Mouse (Mus musculus) layer of hippocampus, adult 18-20 months (tissue): ENCODE measurements around the gene Caln1. TPM values are rescaled to one million over a fixed set of nuclear protein-coding genes. Genes with fewer than 3 reads are reported as not detected.
A peak's percentile ranks its signal among the peaks of the same experiment; 100 is the strongest.

Experiments
- DNase-seq, 2 experiments: peaks; one replicate each; pipeline ENCODE4 v3.0.0; 2022; ENCODE audit warnings: low spot score in 2 of 2
- total RNA-seq, 2 experiments: library from RNA; stranded (reverse); gene quantifications; 2 replicates each; pipeline ENCODE4 v1.2.3; 2021

Caln1 gene
- total RNA-seq, 2 experiments from 2014 or later, result 131 to 139 TPM

DNA sequence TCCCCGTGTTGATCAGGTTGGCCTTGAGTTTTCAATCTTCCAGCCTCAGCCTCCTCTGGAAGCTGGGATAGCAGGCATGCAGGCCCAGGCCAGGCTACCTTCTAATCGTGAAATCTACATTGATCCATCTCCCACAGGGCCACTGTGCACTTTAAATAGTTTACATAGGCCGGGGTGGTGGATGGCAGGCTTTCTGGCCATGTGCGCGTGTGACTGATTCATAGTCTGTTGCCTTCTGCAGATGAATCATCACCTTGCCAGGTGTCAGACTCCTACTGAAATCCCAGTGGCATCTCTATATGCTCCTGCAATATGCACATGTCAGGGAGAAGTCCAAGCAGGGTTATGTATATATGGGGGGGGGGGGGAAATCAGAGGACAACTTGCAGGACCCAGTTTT, 428.5 kb downstream of the Caln1 start:
- DNase-seq, result peak in 1 of 2 experiments; percentile 58

DNA sequence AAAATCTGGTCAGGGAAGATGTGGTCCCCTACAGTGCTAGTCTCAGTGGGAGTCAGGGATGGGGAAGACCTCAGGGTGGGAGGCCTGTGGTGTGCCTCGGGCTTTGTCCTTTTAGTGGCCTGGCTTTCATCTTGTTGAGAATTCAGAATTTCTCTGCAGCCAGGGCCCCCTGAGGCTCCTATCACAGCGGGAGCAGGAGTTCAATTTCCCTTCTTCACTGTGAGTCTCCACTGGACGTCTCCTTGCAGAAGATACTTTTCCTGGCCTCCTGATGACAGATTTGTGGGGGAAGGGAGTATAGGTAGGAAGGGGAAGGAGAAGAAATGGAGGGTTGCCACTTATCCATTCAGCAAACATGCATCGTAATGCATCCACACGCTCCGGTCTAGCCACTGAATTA, 441.1 kb downstream of the Caln1 start:
- no peak for DNase-seq

DNA sequence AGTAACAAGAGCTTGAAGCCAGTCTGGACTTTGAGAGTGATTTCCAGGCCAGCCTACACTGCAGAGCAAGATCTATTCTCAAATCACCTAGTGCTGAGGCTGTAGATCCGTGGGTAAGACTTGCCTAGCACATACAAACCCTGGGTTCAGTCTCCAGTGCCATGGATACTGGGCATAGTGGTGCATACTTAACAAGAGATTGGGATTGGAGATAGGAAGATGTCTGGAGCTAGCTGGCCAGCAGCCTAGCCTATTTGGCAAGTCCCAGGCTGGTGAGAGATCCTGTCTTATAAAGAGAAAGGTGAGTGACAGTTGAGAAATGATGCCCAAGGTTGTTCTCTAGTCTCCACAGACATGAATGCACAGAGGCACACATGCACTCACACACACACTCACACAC, 441.6 kb downstream of the Caln1 start:
- DNase-seq, result no peak

GRCm38 (mm10) chr5:130811266-130811665, 442.0 kb downstream of the Caln1 start:
- DNase-seq, result peak in 1 of 2 experiments; percentile 46

DNA sequence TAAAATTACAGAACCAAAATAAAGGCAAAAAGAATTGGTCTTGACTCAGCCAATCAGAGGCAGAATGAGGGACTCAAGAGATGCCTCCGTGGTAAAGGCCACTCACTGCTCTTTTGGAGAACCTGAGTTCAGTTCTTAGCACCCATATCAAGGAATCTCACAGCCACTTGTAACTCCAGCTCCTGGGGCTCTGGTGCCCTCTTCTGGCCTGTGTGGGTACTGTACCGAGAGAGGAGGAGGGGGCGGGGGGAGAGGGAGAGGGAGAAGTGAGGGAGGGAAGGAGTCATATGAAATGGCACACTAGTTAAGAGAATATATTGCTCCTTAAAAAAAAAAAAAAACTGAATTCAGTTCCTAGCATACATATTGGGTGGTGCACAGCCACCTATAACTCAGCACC, 442.7 kb downstream of the Caln1 start:
- DNase-seq, result no peak

GRCm38 (mm10) chr5:130812556-130812955, 443.3 kb downstream of the Caln1 start:
- DNase-seq, result peak in 1 of 2 experiments; percentile 63

- DNase-seq, result peak in 1 of 2 experiments; percentile 31
These were observed 443.8 kb downstream of the Caln1 start for GRCm38 (mm10) chr5:130813089-130813488.

- DNase-seq, result peak in 1 of 2 experiments; percentile 25
These were observed 446.1 kb downstream of the Caln1 start for GRCm38 (mm10) chr5:130815352-130815751.

- DNase-seq, result no peak
These were observed 450.9 kb downstream of the Caln1 start for GRCm38 (mm10) chr5:130820021-130820648.

DNA sequence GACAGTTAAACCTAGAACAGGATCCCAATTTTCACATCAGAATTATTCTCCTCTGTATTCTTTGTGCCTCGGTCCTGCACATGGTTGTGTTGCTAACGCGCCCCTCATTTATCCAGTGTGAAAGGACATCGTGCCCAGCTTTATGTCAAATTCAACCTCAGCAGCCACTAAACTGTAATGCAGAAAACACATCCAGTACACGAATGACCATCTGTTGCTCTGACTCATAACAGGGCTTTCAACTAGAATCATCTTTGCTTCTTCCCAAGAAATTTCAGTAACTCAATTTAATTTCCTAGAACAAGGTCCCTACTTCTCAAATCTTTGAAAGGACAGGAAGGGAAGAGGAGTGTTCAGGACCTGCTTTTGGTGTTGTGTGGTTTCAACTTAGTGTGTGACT, 451.4 kb downstream of the Caln1 start:
- DNase-seq, result no peak

DNA sequence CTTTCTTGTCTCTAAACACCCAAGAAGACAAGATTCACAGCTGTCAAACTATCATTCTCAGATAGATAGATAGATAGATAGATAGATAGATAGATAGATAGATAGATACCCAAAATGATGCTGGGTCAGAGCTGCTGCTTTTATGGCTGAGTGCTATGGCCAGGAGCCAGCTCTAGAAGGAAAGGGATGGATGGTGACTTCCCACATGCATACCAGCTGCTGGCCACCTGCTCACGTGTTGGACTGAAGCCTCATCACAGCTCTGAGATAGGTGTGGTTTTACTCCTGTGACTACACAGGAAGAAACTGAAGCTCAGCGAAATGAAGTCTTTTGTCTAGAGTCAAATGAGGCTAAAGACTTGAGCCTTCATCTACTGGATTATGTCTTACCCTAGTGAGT, 456.5 kb downstream of the Caln1 start:
- DNase-seq, result no peak

DNA sequence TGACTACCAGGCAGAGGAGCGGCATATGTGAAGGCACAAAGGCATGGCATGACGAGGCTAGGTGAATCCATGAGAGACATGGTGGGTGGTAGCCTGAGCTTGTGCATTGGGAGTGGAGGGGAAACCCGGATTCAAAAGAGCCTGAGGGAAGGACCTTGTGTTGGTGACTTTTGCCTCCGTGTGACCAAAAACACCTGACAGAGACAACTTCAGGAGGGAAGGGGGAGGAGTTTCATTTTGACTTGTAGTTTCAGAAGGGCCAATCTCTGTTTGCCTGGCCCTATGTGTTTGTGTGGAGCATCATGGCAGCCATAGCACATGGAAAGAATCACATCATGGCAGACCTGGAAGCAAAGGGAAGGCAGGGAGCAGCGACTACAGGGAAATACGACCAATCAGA, 479.3 kb downstream of the Caln1 start:
- DNase-seq, result no peak

DNA sequence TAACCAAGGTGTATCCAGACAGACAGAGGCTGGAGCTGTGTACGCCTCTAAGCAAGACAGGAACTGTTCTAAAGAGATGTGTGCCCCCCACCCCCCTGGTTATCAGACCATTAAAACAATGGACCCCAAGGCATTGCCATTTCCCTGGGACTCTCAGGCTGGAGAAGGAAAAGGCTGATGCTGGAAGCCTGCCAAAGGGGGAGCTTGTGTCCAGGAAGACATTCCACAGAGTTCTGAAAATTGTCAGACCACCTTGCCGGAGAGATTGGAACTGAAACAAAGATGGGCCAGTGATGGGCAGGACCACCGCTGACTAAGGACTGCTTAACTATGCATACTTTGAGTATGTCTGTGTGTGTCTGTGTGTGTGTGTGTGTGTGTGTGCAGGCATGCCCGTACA, 480.4 kb downstream of the Caln1 start:
- no peak for DNase-seq

DNA sequence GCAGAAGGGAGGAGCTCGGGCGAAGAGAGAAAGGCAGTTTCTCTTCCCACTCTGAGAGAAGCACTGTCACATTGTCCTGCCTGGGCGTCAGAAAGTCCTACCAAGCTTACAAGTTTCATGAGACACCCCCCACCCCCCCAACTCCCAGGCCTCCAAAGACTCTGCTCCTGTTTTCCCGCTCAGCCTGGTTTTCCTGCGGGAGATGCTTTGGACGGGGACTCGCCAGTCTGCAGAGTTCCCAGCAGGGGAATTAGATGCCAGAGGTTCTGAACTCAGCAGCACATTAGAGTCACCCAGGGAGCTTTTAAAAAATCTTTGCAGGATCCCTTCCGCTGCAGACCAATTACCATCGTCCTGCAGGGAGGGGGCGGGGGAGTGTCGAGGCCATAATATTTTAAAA, 482.9 kb downstream of the Caln1 start:
- no peak for DNase-seq

GRCm38 (mm10) chr5:130853371-130853770, 484.1 kb downstream of the Caln1 start:
- DNase-seq, result peak; percentile 84 to 92

DNA sequence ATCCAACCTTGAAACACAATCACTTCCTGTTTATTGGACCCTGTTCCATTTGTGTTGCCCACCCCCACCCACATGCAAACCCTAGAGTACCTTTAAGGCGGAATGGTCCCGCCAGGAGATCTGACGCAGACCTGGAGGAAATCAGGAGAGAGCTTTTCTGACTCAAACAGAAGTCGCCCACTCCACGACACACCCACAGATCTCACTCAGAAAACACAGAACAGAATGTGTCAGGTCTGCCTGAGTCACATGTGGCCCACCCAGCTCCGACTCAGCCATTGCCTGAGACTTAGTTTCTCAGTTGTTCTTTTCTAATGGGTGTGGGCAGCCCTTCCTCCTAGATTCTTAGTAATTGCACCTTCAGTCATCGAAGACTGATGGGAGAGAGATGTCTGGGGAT, 485.2 kb downstream of the Caln1 start:
- peak; percentile 44 to 65 for DNase-seq

- DNase-seq, result peak; percentile 18 to 65
These were observed 488.9 kb downstream of the Caln1 start for GRCm38 (mm10) chr5:130858148-130858547.

GRCm38 (mm10) chr5:130858706-130859105, 489.5 kb downstream of the Caln1 start:
- no peak for DNase-seq

DNA sequence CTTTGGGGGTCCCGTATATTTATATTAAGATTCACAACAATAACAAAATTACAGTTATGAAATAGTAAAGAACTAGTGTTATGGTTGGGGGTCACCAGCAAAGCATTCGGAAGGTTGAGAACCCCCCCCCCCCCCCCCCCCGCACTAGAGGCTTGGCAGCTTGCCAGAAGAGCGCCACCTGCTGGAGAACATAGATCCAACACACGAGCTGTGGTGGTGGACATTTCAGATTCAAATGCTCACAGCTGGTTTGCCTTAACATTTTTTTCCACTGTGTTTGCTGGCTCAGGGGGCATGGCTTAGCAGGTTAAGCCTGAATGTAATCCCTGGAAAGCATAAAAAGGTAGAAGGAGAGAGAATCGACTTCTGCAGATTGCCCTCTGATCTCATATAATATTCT, 490.5 kb downstream of the Caln1 start:
- no peak for DNase-seq

GRCm38 (mm10) chr5:130862302-130862701, 493.0 kb downstream of the Caln1 start:
- peak; percentile 49 to 85 for DNase-seq

DNA sequence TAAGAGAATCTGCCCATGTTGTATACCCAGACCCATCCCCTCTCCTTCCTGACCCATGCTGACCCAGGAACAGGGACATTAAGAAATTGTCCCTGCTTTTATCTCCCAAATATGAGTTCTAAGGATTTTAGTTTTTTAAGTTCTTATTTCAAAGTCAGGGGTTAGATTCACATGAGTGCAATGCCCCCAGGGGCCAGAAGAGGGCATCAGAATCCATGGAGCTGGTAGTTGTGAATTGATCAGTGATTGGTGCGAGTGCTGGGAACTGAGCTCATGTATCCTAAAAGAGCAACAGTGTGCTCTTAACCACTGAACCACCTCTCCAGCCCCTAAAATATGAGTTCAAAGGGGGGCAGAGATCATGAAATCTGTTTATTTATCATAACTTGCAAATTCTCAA, 500.6 kb downstream of the Caln1 start:
- no peak for DNase-seq

DNA sequence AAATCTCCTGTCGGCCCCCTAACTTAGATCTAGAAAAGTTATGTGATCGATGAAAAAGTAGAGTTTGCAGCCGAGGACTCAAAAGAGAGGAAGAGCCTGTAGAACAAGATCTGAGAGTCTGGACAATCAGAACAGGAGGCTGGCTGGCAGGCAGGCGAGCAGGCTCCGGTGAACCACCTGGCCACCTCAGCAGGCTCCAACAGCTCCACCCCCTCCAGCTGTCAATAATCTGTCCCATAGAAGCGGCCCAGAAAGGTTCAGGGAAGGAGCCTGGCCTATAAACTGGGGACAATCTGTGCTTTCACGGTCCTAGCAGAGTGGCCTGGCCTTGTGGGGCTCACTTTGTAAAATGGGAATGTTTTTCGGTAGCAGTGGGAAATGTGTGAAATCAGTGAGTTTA, 501.8 kb downstream of the Caln1 start:
- DNase-seq, result no peak

DNA sequence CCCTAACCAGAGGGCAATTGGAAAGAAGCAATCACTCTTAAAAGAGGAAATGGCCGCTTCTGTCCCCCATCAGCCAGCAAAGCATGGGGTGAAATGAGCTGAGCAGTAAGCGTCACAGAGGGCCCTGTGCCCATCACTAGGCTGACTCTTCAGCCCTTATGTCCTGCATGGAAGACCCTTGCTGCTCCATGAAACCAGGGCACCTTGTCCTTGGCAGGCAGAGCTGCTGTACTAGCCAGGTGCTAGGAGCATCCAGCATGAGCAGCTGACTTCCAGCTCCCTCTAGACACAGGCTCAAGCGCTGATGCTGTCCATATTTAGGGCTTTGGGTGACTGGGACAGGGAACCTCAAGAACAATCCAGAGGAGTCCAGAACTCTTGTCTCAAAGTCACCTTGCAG, 506.1 kb downstream of the Caln1 start:
- DNase-seq, result no peak

DNA sequence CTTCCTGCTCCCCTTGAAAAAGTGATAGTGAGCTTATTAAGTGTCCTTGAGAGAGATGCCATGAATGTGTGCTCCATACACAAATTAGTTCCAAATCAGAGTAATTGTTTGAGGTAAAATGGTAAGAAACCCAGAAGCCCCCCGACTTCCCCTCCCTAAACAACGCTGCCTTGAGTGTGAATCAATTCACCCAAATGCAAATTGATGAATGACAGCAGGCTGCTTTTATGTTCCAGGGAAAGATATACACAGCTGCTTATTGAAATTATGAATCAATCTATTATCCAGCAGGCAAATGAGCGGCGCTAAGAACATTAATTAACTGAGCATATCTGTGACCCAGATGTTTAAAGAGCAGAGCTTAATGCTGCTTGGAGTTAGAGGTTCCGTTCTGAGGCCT, 511.1 kb downstream of the Caln1 start:
- no peak for DNase-seq
